Mouse (Mus musculus) monocyte, adult 2 months (primary cell): ENCODE measurements around the gene Zfpm1.

ENCODE experiments used
- DNase-seq, 2 experiments: peaks; one replicate each; pipeline ENCODE4 v3.0.0; 2022; ENCODE audit warnings: low spot score in 2 of 2, low read depth in 1 of 2

The Zfpm1 gene

DNA sequence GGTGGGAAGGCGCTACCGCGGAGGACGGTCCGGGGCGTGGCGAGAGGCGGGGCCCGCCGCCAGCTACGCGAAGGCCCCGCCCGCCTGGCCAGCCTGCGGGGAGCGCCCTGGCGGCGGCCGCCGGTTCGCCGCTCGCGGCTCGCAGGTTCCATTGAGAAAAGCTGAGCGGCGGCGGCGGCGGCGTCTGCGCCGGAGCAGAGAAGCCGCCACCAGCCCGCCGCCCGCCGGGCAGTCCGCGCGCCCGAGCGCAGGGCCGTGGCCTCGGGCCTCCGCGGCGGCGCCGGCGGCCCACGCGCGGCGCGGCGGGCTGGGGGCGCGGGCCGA is at the start of gene Zfpm1:
Gene Zfpm1 (plus strand): TSS at position 107 of the 324 bp plus-strand sequence.
- no peak for DNase-seq

DNA sequence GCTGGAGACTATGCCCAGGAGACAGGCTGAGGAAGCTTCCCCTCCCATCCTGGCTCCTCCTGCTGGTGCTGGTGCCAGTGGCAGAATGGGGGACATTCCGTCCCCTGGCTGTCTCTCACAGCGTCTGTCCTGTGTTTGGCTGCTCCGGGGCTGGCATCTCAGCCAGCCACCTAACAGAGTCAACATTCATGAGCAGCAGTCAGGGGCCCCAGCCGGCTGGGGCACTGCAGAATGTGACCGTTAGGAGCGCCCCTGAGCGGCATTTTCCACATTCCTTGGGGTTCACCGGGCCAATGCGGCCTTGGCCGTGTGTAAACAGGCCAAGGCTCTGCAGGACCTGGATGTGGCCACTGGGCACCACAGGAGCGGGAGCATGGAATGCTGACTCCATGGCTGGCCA is 47.9 kb upstream of the Zfpm1 start:
- DNase-seq: no peak

DNA sequence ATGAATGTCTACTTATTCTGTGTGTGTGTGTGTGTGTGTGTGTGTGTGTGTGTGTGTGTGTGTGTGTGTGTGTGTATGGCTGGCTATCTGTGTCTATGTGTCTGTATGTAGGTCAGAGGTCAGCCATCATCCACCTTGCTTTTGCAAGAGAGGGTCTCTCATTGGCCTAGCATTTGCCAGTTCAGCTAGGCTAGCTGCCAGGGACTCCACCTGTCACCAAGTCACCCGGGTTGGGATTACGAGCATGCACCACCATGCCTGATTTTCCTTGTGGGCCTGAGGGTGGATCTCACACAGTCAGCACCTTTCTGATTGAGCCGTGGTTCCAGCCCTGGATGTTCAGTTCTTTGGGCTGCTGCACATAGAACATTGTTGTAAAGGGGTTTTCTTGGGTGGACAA is 45.4 kb upstream of the Zfpm1 start:
- no peak for DNase-seq

DNA sequence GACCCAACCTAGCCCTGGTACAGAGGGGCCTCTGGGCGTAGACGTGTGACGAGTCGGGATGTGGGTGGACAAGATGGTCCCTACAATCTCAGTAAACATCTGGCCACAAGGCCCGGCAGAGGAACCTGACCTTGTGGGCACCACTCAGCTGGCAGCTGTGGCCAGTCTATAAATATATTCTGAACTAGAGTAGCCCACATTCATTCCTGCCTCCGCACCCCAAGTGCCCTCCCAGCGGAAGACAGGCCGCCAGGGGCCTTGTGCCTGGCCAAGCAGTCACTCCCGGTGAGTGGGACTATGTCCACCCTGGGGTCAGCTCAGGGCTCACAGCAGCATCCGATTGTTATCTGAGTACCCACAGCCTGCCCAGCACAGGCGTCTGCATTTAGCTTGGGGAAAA is 43.7 kb upstream of the Zfpm1 start:
- no peak for DNase-seq

DNA sequence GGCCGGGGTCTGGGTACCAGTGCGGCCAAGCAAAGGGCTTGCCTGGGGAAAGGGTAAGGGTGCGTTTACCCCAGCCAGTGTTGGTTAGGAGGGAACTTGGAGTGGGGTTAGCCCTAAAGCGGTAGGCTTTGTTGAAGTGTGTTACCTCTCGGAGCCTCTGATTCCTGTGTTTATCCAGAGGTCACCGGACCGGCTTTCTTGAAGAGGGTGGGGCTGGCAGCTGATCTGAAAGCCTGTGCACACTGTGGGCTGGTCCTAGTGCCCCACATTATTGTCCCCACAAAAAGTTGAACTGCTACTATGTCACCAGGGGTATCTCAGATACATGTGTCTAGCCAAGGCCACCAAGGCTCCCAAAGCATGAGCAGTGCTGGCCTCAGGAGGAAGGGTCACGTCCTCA is 43.2 kb upstream of the Zfpm1 start:
- DNase-seq: no peak

DNA sequence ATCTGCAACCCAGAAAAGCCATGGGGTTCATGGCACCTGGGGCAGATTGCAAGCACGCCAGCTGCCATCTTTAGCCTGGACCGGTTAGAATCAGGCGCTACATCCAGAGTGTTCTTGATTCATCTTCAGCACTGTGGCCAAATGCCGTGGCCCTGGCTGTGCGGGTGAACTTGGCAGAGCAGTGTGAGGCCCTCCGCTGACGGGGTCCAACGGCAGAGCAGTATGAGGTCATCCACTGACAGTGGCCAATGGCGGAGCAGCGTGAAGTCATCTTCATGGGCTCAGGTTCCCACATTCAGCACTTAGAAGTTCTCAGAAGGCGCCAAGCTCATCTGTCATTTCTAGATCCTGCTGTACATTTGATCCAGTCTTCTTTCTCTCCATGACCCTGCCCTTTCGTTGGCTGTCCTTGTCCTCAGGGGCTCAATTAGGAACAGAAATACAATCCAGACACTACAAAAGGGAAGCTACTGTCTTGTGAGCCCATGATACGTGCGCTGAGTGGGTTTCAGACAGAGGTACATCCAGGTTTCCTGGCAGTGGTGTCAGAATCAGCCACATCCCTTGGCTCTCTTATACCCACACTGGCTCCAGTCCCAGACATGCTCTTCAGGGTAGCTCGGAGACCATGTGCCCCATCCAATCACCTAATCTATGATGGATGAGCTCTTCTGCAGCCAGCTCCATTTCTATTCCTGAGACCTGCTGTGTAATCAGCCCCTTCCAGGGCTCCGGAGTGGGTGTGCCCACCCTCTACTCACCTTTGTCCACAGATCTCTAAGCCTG is 41.5 kb upstream of the Zfpm1 start:
- DNase-seq: no peak

DNA sequence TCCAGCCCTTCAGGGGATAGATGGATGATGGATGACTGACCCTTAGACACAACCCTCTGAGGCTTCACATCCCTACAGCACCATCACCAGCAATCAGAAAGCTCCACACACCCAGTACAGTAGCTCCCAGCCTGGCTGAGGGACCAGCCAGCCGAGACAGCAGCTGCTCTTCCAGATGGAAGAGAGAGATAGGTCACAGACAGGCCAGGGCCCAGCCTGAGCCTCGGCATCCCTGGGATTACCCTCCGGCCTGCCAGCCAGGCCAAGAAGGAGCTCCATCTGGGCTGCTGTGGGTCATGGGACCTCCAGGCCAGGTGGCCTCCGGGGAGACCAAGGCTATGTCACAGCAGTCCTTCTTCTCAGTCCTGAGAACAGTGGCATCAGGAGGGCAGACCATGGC is 38.6 kb upstream of the Zfpm1 start:
- DNase-seq: no peak

DNA sequence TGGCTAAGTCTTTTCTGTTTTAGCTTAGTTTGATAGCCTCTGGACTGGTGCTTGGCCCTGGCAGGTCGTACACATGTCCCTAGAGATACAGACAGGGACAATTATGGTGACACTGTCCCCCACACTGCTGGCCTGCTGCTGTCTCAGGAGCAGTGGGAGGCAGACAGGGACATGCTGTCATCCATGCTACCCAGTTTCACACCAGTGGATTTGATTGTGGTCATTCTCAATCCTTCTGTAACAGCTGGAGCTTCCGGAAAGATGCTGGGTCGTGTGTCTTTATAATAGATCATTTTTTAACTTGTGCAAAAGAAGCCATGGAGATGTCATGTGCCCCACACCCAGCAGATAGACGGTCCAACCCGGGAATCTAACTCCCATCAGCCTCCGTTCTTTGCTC is 36.8 kb upstream of the Zfpm1 start:
- no peak for DNase-seq

DNA sequence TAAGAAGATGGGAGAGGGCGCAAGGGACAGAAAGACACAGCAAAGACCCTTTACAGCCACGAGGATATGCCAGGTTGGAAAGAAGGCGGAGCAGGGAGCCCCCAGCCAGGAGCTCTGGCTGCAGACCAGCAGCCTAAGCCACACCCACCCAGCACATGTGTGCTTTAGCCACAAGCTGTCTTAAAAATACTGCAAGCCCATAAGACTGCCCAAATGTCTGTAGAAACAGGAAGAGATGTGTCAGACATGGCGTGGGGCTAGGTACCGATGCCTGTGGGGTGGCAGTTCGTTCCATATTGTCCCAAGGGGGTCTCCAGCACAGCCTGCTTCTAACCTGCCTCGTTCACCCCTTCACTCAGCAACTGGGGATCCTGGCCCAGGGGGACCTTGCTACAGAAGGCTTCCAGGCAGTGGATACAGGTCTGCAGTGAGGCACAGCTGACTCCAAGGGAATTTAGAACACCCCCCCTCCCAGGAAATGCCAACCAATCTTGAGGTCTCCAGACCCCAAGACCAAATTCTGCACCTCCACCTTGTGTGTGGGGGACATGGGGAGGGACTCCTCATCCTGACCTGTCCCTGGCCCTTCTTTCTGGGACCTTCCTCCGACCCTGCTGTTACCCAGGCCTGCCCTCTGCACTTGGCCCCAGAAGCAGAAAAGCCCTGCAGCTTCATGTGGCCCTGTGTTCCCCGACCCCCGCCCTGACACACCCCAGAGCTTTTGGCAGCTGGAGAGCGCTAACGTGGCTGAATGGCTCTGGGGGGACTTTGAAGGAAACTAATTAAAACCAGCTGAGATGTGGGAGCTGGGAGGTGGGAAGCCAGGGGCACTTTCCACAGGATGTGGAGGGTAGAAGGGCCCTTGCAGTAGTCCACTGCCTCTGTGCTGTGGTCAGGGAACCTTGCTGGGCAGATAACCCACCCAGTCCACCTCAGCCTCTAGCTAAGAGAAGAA is 35.4 kb upstream of the Zfpm1 start:
- no peak for DNase-seq

DNA sequence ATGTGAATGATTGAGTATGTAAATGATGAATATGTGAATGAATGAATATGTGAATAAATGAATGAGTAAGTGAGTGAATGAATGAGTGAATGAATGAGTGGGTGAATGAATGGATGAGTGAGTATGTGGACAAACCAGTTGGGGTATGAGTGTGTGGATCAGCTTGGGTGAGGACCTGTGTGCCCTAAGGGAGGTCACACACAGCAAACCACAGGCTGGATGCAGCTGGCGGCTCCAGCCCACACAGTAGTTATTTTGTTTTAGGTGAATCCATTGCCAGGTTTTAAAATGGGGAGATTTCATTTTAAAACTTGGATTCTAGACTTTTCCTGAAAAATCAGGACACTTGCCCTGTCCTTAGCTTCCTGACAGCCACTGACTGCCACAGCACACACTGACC is 30.2 kb upstream of the Zfpm1 start:
- DNase-seq: no peak

DNA sequence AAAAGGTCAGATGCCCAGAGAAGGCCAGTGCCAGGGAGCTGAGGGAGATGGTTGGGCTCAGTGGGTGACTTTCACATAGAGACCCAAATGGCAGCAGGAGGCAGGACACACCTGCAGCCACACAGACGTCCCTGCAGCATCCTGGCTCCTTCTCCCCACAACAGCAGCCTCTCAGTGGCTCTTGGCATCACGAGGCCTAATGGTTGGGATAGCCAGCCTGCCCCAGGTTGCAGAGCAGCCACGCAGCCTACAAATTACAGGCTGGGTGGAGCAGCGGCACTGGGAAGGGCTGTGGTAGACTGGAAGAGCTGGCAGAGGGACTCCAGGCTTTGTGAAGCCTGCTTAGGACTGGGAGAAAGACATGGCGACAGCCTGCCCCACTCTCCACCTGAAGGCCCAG is 29.6 kb upstream of the Zfpm1 start:
- no peak for DNase-seq

DNA sequence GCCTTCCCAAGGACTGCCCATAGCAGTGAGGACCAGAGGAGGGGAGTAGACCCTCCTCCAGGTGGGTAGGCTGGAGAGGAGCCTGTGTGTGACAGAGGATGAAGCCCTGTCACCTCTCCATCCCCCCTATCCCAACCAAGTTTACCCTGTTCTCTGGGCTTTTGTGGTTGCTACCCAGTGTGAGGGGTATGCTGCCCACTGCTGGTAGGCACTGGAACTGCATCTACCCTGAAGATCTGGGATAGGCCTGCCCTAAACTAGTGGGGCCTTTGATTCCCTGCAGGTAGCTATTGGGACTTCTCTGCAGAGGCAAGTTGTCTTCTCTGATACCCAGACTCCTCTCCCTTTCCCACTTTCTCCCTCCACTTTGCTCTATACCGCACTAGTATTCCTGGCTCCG is 22.6 kb upstream of the Zfpm1 start:
- peak in 1 of 2 experiments; percentile 50 for DNase-seq

DNA sequence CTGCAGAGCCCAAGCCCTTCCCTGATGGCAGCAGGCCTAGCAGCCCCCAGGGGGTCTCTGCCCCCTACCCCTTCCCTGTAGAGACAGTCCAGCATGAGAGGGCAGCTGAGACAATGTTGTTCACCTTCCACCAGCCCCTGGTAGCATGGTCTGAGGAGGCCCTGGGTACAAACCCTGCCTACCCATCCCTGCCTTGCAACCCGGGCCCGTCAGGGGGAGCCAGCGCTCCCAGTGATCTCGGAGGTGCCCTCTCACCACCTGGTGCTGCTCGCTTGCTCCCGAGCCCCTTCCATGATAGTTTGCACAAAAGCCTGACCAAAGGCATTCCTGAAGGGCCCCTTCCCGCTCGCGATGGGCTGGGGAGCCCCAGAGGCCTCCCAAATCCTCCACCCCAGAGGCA is 21.2 kb upstream of the Zfpm1 start:
- DNase-seq: no peak

DNA sequence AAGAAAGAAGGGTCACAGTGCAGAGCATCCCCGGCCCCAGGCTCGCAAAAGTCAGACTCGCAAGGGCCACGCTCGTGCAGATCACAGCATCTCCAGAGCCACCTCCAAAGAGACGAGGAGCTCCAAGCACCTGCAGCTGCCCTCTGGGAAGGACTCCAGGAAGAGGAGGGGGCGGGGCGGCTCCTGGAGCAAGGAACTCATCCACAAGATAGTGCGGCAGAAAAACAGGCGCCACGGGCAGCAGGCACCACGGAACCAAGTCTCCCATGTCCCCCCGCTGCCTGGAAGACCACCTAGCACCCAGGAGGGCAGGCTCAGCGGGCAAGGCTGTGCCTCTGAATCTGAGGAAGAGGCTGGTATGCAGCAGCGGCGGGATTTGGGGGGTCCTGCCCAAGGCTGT is 19.1 kb upstream of the Zfpm1 start:
- no peak for DNase-seq

DNA sequence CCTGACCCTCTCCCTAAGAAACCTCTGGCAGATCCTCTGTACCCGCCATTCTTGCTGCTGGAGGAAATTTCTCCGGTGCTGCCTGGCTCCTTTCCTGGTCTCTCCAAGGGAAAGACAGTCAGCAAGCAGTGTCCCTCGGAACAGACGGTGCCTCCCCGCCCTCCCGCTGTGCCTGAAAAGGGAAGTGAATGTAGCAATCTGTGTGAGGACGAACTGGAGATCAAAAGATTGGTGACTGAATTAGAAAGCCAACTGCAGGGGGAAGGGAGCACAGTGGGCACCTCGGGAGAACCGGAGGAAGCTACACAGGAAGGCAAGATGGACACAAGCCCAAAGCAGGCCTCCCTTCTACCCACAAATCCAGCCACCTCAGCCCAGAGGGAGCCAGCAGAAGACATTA is 17.7 kb upstream of the Zfpm1 start:
- peak; percentile 44 to 49 for DNase-seq

DNA sequence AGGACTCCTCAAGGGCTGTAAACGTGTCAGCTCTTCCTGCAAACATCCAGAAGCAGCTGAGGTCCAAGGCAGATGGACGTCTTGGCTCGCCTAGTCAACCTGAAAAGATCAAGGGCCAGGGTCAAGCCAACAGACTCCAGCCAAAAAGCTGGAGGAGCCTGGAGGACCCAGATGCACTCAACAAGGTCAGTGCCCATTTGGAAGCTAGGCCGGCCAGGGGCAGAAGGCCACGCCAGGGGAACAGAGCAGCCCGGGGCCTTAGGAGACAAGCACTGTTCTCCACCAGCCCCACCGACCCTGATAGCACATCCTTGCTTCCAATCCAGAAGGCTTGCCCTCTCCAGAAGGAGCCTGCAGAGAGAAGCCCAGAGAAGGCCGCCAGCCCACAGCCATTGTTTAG is 16.4 kb upstream of the Zfpm1 start:
- DNase-seq: no peak

DNA sequence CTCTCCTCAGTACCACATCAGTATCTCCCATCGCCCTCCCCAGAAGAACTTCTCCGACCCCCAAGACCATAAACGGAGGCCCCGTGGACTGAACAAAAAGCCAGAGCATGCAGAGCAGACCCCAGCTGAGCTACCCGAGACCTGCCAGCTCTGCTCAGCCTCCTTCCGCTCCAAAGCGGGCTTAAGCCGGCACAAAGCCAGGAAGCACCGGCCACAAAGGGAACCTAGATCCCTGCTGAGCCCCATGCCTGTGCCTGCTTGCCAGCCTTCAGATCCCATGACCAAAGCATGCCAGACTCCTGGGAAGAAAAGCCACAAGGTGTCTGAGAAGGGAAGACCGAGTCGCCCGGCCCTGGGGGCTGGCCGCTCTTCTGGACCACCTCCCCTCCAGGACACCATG is 15.1 kb upstream of the Zfpm1 start:
- DNase-seq: no peak

DNA sequence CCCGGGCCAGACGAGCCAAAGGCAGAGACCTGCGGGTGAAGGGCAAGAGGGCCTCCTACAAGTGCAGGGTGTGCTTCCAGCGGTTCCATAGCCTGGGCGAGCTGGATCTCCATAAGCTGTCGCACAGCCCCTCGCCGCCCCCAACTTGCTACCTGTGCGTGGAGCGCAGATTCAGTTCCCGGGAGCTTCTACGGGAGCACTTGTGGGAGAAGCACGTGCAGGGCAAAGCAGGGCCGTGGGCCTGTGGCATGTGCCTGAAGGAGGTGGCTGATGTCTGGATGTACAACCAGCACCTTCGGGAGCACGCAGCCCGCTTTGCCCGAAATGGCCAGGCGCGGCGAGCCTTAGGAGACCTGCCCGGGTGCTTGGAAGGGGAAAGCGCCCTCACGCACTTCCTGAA is 13.1 kb upstream of the Zfpm1 start:
- no peak for DNase-seq

DNA sequence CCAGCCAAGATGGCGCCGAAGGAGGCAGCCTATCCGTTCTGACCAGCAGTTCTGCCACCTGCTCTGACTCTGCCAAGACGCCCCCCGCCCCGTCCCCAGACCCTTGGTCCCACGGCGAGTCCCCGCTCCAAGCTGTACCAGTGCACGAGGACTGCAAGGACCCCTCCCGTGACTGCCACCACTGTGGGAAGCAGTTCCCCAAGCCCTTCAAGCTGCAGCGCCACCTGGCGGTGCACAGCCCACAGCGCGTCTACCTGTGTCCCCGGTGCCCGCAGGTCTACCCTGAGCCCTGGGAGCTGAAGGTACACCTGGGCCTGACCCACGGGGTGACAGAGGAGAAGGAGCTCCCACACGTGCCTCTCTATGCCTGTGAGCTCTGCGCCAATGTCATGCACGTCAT is 12.5 kb upstream of the Zfpm1 start:
- DNase-seq: peak in 1 of 2 experiments; percentile 58

DNA sequence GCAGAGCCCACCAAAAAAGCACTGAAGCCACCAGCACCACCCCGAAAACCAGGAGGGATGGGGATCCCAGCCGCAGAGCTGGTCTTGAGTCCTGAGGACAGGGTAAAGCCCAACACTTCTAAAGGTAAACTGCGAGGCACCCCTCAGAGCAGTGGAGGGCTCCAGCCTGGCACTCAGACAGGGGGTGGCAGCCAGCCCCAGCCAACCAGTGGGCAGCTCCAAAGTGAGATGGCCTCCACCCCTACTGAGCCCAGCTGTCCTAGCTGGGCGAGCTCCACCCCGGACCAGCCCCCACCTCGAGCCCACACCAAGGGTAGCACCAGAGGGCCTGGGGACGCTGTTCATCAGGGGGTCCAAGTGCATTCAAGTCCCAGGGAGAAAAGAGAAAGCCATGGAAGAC is 11.4 kb upstream of the Zfpm1 start:
- DNase-seq: no peak

DNA sequence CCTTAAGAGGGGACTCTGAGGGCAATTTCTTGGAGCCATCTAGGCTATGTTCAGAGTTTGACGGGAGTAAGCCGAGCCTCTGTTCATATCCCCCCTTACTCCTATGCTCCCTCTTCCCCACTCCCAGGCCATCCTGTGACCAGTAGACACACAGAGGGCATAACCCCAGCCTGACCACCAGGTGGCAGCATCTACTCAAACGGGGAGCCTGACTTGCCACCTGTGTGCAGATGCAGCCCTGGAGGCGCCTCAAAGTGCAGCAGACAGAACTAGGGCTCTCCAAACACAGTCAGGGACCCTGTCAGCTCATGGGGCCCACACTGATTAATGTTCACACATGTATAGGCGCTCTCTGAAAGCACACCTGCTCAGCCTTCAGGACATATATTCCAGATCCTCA is 8.8 kb upstream of the Zfpm1 start:
- peak in 1 of 2 experiments; percentile 59 for DNase-seq

DNA sequence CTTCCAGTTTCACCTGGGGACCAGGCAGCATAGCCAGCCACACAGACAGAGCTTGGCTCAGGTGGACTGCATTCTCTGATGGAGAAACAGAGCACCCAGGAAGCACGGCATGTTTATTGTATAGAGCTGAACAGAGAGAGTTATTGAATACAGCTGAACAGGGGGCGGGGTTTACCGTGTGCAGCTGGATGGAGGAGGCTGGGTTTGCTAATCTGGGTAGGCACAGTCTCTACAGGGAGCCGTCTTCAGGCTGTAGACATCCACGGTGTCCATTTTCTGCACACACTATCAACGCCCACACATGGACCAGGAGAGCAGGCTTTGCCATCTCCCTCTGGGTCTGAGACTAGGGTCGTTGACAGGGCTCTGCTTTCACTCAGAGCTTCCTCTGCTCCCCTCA is 8.1 kb upstream of the Zfpm1 start:
- DNase-seq: no peak
